Mouse (Mus musculus) intestine, postnatal 0 days (tissue): ENCODE results near the gene Chrne. TPM values are rescaled to one million over a fixed set of nuclear protein-coding genes. Genes with fewer than 3 reads are reported as not detected.

ENCODE experiments used
- ATAC-seq: fragments of 200-750 bp; cut with Nextera tagmentation; 2 replicates; pipeline ENCODE4 v1.8.0; 2017; ENCODE audit warnings: mild to moderate bottlenecking, moderate TSS enrichment, moderate library complexity
- H3K27ac ChIP-seq: fragments of 300-500 bp; sonication (generic); 2 replicates; pipeline ENCODE4 v1.5.1; 2014; ENCODE audit warnings: mild to moderate bottlenecking, low read depth, low read length, moderate library complexity
- H3K27me3 ChIP-seq: fragments of 300-500 bp; sonication (generic); replicated peaks from 2 replicates; pipeline ENCODE4 v1.6.1; 2014; ENCODE audit warnings: low read length, mixed read lengths; ENCODE audit not compliant: control insufficient read depth, insufficient read depth
- H3K36me3 ChIP-seq: fragments of 300-500 bp; sonication (generic); 2 replicates; pipeline ENCODE4 v1.6.1; 2014; ENCODE audit warnings: mild to moderate bottlenecking, moderate library complexity; ENCODE audit not compliant: control insufficient read depth, insufficient read depth
- H3K4me1 ChIP-seq: fragments of 300-500 bp; sonication (generic); replicated peaks from 2 replicates; pipeline ENCODE4 v1.6.1; 2014; ENCODE audit warnings: antibody characterized with exemption, low read length, mixed read lengths; ENCODE audit not compliant: control insufficient read depth, insufficient read depth
- H3K4me2 ChIP-seq: fragments of 300-500 bp; sonication (generic); replicated peaks from 2 replicates; pipeline ENCODE4 v1.6.1; 2014; ENCODE audit warnings: low read depth, mild to moderate bottlenecking, moderate library complexity
- H3K4me3 ChIP-seq: fragments of 300-500 bp; sonication (generic); 2 replicates; pipeline ENCODE4 v1.5.1; 2014; ENCODE audit warnings: low read depth, low read length
- H3K9ac ChIP-seq: fragments of 300-500 bp; sonication (generic); 2 replicates; pipeline ENCODE4 v1.6.1; 2014; ENCODE audit warnings: mild to moderate bottlenecking, low read depth, low read length
- H3K9me3 ChIP-seq: fragments of 300-500 bp; sonication (generic); 2 replicates; pipeline ENCODE4 v1.6.1; 2016; ENCODE audit warnings: mixed run types; ENCODE audit not compliant: control insufficient read depth
- CTCF ChIP-seq: sonication (generic); IDR thresholded peaks from 2 replicates; pipeline ENCODE4 v1.5.1; 2016; ENCODE audit warnings: low read depth, mild to moderate bottlenecking, control low read depth, antibody characterized with exemption, moderate library complexity
- WGBS: fragments of 180-500 bp; shearing (Covaris S2); extraction: QIAGEN DNeasy Blood & Tissue Kit; methylation state at CpG from one replicate; pipeline ENCODE4 v1.1.7; 2014; 5-methylcytosine and 5-hydroxymethylcytosine counted together
- polyA plus RNA-seq: library from polyadenylated mRNA; unstranded; fragments of >200 nt; fragmentation: Nextera tagmentation; extraction: Ambion mirVana; gene quantifications from 2 replicates; pipeline ENCODE4 v1.2.1, GENCODE M21; 2015

Gene Chrne
- 0.12 TPM in 1 of 2 replicates, not detected in the other for polyA plus RNA-seq

DNA sequence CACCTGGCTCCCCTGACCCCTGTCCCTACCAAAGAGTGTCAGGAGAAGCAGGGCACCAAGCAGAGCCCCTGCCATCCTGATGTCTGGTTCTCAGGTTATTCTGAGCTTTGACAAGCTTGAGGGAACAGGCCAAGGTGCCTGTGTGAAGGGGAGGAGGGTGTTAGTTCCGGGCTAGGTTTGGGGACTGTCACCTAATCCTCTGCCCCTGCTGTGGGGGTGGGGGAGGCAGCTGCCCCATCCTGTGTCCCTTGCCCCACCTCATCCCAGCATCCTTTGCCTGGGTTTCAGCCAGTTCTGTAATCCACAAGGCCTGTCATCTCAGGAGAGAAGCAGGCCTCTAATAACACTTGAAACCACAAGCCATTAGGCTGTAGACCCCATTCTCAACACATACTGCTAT, at the start of gene Chrne:
TSS of gene Chrne (minus strand) at position 116 of the 400 bp plus-strand sequence.
- Histone ChIP-seq H3K4me1 (peaks cover 15% of the 10 kb centered on the region), H3K36me3 (no peaks in the 10 kb centered on the region), H3K27me3 (no peaks in the 10 kb centered on the region), H3K27ac (no peak within 1 kb of the TSS), H3K4me3 (no peak within 1 kb of the TSS), H3K9me3 (no peaks in the 10 kb centered on the region), H3K4me2 (no peak within 1 kb of the TSS), H3K9ac (no peak within 1 kb of the TSS)
- ATAC-seq: no peak
- no peak for TF ChIP-seq CTCF
- WGBS: 53% methylated on average over 1 of the region's 1 CpGs

DNA sequence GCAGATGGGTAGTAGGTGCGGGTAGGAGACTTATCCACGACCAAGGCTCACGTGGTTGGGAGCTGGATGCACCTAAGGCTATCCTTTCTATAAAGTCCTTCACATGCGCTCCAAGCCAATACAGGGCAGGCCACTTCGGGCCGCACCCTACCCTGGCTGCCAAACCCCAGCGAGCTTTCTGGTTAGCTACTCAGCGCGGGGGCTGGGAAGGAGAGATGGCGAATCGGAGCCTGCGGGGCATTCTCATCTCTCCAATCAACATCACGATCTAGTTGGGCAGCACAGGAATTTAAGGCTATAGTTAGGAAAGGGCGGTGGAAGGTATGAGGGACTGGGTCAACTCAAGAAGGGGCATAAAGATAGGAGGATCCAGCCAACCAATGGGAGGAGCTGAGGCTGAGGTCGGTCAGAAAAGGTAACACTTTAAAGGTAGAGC, 49.3 kb upstream of the Chrne start:
- peaks cover 40% of the 10 kb centered on the region for H3K36me3 ChIP-seq
- H3K27ac ChIP-seq: no peak overlapping the region
- no peaks in the 10 kb centered on the region for H3K27me3 ChIP-seq
- H3K9me3 ChIP-seq: no peaks in the 10 kb centered on the region
- H3K4me1 ChIP-seq: no peaks in the 10 kb centered on the region
- no peak for TF ChIP-seq CTCF
- WGBS: under 1% methylated on average over 15 of the region's 15 CpGs
- peak; percentile 29 for ATAC-seq
- H3K4me3 ChIP-seq: peak overlapping the region; percentile 63
- H3K9ac ChIP-seq: peak overlapping the region; percentile 32
- H3K4me2 ChIP-seq: peak overlapping the region; percentile 93

DNA sequence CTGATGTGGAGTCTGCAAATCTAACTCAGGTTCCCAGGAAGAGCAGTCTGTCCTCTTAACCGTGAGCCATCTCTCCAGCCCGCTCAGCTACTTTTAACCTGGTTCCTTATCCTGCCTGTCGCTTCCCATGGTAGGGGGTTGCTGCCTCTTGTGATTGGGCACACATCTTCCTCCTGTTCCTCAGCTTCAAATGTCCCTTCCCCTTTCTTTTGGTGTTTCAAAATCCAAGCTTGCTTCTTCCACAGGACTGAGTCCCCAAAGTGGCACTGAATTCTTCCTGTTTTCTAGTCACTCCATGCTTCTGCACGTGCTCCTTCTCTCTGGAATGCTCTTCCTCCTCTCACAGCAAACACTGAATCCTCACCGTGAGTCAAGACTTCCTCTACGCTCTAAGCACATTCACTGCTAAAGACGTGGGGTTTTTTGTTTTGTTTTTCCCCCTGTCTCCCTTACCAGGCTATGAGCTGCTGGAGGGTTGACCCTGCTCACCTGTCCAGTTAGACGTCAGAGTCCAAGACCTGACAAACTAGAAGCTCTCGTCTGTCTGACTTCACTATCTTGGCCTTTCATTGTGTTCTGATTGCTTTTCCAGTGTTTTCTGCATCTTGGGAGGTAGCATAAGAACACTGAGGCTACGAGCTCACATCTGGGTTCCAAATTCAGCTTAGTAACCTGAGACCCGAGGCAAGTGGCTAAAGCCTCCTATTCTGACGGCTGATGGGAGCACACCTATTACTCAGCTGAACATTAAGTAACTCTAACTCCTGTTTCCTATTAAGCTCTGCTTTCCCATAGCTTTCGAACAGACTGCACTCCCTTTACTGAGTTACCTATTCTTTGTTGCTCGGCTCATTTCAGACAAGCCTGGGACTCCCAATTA, 48.5 kb upstream of the Chrne start:
- WGBS: 53% methylated on average over 14 of the region's 14 CpGs
- H3K4me2 ChIP-seq: peak overlapping the region; percentile 93
- no peak for ATAC-seq
- no peaks in the 10 kb centered on the region for H3K27me3 ChIP-seq
- no peaks in the 10 kb centered on the region for H3K9me3 ChIP-seq
- H3K4me3 ChIP-seq: peak overlapping the region; percentile 63
- H3K36me3 ChIP-seq: peaks cover 45% of the 10 kb centered on the region
- no peak overlapping the region for H3K27ac ChIP-seq
- H3K9ac ChIP-seq: no peak overlapping the region; the same call in 1 of the 2 replicates
- no peak for TF ChIP-seq CTCF
- H3K4me1 ChIP-seq: no peaks in the 10 kb centered on the region

DNA sequence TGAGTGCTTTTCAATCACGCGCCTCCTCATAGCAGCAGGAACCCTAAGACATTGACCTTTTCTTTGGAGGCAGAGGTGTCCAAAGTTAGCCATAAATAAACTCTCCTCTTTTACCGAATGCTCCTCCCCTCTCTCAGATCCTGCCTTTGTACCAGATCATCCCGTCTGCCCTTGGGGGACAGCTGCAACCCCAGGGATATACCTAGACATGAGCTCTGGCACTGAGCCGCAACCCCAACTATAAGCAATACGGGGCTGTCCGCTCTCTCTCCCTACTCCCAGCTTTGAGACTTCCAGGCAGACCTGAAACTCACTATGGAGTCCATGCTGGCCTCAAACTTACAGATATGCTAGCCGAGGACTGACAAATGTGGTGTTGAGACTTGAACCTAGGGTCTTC, 47.7 kb upstream of the Chrne start:
- no peaks in the 10 kb centered on the region for H3K27me3 ChIP-seq
- no peak overlapping the region for H3K4me3 ChIP-seq
- H3K27ac ChIP-seq: no peak overlapping the region
- TF ChIP-seq CTCF: no peak
- no peaks in the 10 kb centered on the region for H3K4me1 ChIP-seq
- no peaks in the 10 kb centered on the region for H3K9me3 ChIP-seq
- H3K36me3 ChIP-seq: peaks cover 51% of the 10 kb centered on the region
- ATAC-seq: no peak
- H3K9ac ChIP-seq: no peak overlapping the region
- no peak overlapping the region for H3K4me2 ChIP-seq
- WGBS: 96% methylated on average over 8 of the region's 8 CpGs

DNA sequence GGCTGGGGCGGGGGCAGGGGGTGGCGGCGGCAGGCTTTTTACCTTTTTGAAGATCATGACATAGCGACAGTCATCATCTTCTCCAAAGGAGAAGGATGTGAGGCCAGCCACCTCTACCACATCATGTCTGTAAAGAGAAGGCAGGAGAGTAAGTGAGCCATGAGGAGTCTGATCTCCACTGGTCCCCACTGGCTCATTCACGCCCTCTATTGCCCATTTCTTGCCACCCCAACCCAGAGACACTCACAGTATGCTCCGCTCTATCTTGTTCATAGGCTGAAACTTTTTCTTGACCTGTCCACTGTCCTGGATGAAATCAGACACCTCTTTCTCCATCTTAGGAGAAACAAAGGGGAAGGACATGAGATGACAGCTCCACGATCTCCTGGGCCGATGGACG, 45.7 kb upstream of the Chrne start:
- TF ChIP-seq CTCF: peak; percentile 44

DNA sequence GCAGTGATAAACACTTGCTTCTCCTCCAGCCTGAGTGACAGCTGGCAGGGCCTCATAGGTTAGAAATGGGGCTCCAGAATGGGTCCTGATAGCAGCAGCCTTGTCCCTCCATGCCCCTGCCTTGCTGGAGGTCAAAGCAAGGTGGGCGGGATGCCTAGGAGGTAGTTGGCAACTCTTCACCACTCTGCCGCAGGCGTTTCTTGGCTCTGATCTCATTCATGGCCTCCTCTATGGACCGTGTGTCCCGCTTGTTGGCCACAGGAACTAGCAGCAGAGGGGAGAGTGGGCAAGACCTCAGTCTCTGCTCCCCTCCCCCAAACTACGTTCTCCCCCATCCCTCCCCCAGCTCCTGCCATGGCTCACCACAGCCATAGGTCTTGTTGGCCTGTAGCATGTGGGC, 44.9 kb upstream of the Chrne start:
- no peak for TF ChIP-seq CTCF
- H3K27ac ChIP-seq: no peak overlapping the region
- H3K4me1 ChIP-seq: no peaks in the 10 kb centered on the region
- no peaks in the 10 kb centered on the region for H3K27me3 ChIP-seq
- peaks cover 42% of the 10 kb centered on the region for H3K36me3 ChIP-seq
- H3K9me3 ChIP-seq: no peaks in the 10 kb centered on the region
- H3K9ac ChIP-seq: no peak overlapping the region
- no peak overlapping the region for H3K4me3 ChIP-seq
- H3K4me2 ChIP-seq: no peak overlapping the region
- no peak for ATAC-seq
- WGBS: 96% methylated on average over 6 of the region's 6 CpGs

More for the DNA sequence above, 45.7 kb upstream of the Chrne start:
- no peak overlapping the region for H3K9ac ChIP-seq
- no peaks in the 10 kb centered on the region for H3K4me1 ChIP-seq
- peaks cover 42% of the 10 kb centered on the region for H3K36me3 ChIP-seq
- H3K4me3 ChIP-seq: no peak overlapping the region
- H3K9me3 ChIP-seq: no peaks in the 10 kb centered on the region
- WGBS: 95% methylated on average over 9 of the region's 9 CpGs
- H3K27ac ChIP-seq: no peak overlapping the region
- no peak for ATAC-seq
- H3K27me3 ChIP-seq: no peaks in the 10 kb centered on the region
- no peak overlapping the region for H3K4me2 ChIP-seq
